Mouse (Mus musculus) lung, postnatal 36 days (tissue): ENCODE data around the gene Thsd7b.
A peak's percentile ranks its signal among the peaks of the same experiment; 100 is the strongest.
"Not testable (repeated sequence)": the region's sequence is repeated elsewhere in the genome, so short reads cannot be mapped to it uniquely, and the experiment has no call there.

Source experiments
- DNase-seq: peaks from one replicate; pipeline ENCODE4 v3.0.0; 2022; ENCODE audit warnings: mixed read lengths

The Thsd7b gene

GRCm38 (mm10) chr1:130113549-130113948, 840.4 kb downstream of the Thsd7b start:
- DNase-seq = no peak

GRCm38 (mm10) chr1:130130901-130131300, 857.8 kb downstream of the Thsd7b start:
- DNase-seq = no peak

- DNase-seq = no peak
Measured at GRCm38 (mm10) chr1:130166187-130166586, 893.1 kb downstream of the Thsd7b start.

- no peak for DNase-seq
Measured at GRCm38 (mm10) chr1:130167260-130167659, 894.2 kb downstream of the Thsd7b start.

GRCm38 (mm10) chr1:130169875-130170274, 896.8 kb downstream of the Thsd7b start:
- DNase-seq = no peak

GRCm38 (mm10) chr1:130170290-130170689, 897.2 kb downstream of the Thsd7b start:
- DNase-seq = no peak

GRCm38 (mm10) chr1:130186836-130187235, 913.7 kb downstream of the Thsd7b start:
- not testable (repeated sequence) for DNase-seq

GRCm38 (mm10) chr1:130192190-130193028, 919.3 kb downstream of the Thsd7b start:
- peak; percentile 19 for DNase-seq

- DNase-seq = no peak
Measured at GRCm38 (mm10) chr1:130217404-130217803, 944.3 kb downstream of the Thsd7b start.

- no peak for DNase-seq
Measured at GRCm38 (mm10) chr1:130222904-130223303, 949.8 kb downstream of the Thsd7b start.

GRCm38 (mm10) chr1:130245563-130245962, 972.5 kb downstream of the Thsd7b start:
- no peak for DNase-seq

GRCm38 (mm10) chr1:130246264-130246663, 973.2 kb downstream of the Thsd7b start:
- DNase-seq = not testable (repeated sequence)

GRCm38 (mm10) chr1:130246930-130247329, 973.8 kb downstream of the Thsd7b start:
- DNase-seq = not testable (repeated sequence)

- no peak for DNase-seq
Measured at GRCm38 (mm10) chr1:130262046-130262445, 988.9 kb downstream of the Thsd7b start.
